Mouse (Mus musculus): ENCODE measurements at regions not wholly inside any gene's neighbourhood (a gene's known extent, or its start where the extent isn't known, plus 50 kb on each side); places are given as distances from the start of the nearest gene placed in this dataset.

DNA sequence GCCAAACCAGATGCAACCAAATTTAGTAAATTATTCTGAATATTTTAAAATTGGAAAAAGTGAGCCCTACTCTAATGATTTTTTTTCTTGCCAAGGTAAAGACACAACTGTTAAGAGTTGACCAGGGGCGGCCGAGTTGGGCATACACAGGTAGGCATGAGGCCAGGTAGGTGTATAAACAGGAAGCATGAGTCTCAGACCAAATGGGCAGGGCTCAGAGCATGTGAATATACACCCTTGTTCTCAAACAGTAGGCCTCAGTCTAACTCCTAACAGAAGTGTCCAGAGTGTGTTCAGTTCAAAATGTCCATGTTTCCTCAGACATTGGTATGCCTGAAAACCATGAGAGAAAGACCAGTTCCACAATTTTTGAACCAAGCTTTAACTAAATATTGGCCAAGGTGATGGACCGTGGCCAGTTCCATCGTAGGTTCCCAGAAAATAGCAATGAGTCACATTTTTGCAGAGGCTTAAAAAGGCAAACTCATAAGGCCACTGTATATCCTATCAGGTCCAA is 71.0 kb downstream of the Avpr1a start:
- TF ChIP-seq POLR2A (IDR thresholded peaks at IDR 0.05; ENCODE audit: extremely low read depth, insufficient read depth, low read length) (no peak), CTCF (IDR thresholded peaks at IDR 0.05; ENCODE audit: extremely low read depth, insufficient read depth, low read length) (no peak)

Data from cortical plate, adult 2 months (tissue).